Mouse (Mus musculus) neural tube, embryonic 14.5 days (tissue): Measurements from ENCODE around the gene Asb10. TPM values are rescaled to one million over a fixed set of nuclear protein-coding genes. Genes with fewer than 3 reads are reported as not detected.
A peak's percentile ranks its signal among the peaks of the same experiment; 100 is the strongest.

ENCODE experiments used
- ATAC-seq: fragments of 200-750 bp; cut with Nextera tagmentation; 2 replicates; pipeline ENCODE4 v1.8.0; 2017; ENCODE audit warnings: low read depth, mild to moderate bottlenecking, moderate TSS enrichment, moderate library complexity
- H3K27ac ChIP-seq: fragments of 300-500 bp; sonication (generic); 2 replicates; pipeline ENCODE4 v1.5.1; 2014; ENCODE audit warnings: low read depth, mild to moderate bottlenecking, control low read depth, low read length, moderate library complexity, mixed read lengths
- H3K27me3 ChIP-seq: fragments of 300-500 bp; sonication (generic); 2 replicates; pipeline ENCODE4 v1.6.1; 2014; ENCODE audit warnings: low read length; ENCODE audit not compliant: control insufficient read depth, insufficient read depth
- H3K36me3 ChIP-seq: fragments of 300-500 bp; sonication (generic); 2 replicates; pipeline ENCODE4 v1.6.1; 2014; ENCODE audit warnings: low read length, mixed read lengths; ENCODE audit not compliant: control insufficient read depth, insufficient read depth
- H3K4me1 ChIP-seq: fragments of 300-500 bp; sonication (generic); 2 replicates; pipeline ENCODE4 v1.6.1; 2014; ENCODE audit warnings: low read length; ENCODE audit not compliant: control insufficient read depth, insufficient read depth
- H3K4me2 ChIP-seq: fragments of 300-500 bp; sonication (generic); 2 replicates; pipeline ENCODE4 v1.6.1; 2014; ENCODE audit warnings: mild to moderate bottlenecking, low read depth, low read length, control low read depth
- H3K4me3 ChIP-seq: fragments of 300-500 bp; sonication (generic); 2 replicates; pipeline ENCODE4 v1.5.1; 2014; ENCODE audit warnings: low read depth, low read length, control low read depth, mixed read lengths
- H3K9ac ChIP-seq: fragments of 300-500 bp; sonication (generic); replicated peaks from 2 replicates; pipeline ENCODE4 v1.6.1; 2014; ENCODE audit warnings: low read depth, mild to moderate bottlenecking, control low read depth, low read length, mixed read lengths
- H3K9me3 ChIP-seq: fragments of 300-500 bp; sonication (generic); 2 replicates; pipeline ENCODE4 v1.6.1; 2016; ENCODE audit warnings: low read length; ENCODE audit not compliant: control insufficient read depth
- WGBS: fragments of 180-500 bp; shearing (Covaris S2); extraction: QIAGEN DNeasy Blood & Tissue Kit; methylation state at CpG from one replicate; pipeline ENCODE4 v1.1.7; 2014; 5-methylcytosine and 5-hydroxymethylcytosine counted together
- polyA plus RNA-seq: library from polyadenylated mRNA; unstranded; fragments of >200 nt; fragmentation: Nextera tagmentation; extraction: Ambion mirVana; gene quantifications from 2 replicates; pipeline ENCODE4 v1.2.1, GENCODE M21; 2014

Gene Asb10
- polyA plus RNA-seq, 1 experiment from 2014 or later, result 0.17 TPM

DNA sequence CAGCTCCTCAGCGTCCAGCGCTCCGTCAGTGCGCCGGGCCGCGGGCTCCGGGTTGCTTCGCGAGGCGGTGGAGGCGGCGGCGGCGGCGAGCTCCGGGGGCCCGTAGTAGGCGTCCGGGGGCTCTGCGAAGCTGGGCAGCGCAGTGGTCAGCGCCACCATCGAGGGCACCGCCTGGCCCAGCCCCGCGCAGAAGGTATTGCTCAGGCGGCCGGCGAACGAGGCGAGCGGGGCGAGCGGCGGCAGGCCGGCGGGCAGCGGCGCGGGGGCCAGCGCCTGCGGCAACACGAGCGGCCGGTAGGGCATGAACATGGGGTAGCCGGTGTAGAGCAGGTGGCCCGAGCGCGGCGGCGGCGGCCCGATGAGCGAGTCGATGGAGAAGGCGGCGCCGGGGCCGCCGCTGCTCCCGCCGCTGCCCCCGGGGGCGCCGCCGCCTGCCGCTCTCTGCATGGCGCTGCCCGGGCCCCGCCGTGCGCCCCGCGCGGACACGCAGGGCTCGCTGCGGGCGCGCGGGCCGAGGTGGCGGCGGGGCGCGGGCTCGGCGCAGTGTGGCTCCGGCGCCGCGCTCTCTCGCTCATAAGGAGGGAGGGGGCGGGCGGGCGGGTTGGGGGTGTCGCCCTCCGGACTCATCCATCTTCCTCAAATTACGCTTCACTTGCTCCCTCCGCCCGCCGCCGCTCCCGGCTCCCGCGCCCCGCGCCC, 14.4 kb downstream of the Asb10 start:
- H3K27me3 ChIP-seq, result peaks cover 20% of the 10 kb centered on the region
- peak overlapping the region; percentile 48 for H3K4me3 ChIP-seq
- WGBS, result under 1% methylated on average over 69 of the region's 109 CpGs
- peak overlapping the region; percentile 68 for H3K9ac ChIP-seq
- H3K4me1 ChIP-seq, result peaks cover 14% of the 10 kb centered on the region
- H3K36me3 ChIP-seq, result no peaks in the 10 kb centered on the region
- H3K9me3 ChIP-seq, result no peaks in the 10 kb centered on the region
- H3K4me2 ChIP-seq, result peak overlapping the region; percentile 80
- ATAC-seq, result peak; percentile 54
- peak overlapping the region; percentile 64; the same call in 1 of the 2 replicates for H3K27ac ChIP-seq

GRCm38 (mm10) chr5:24525360-24526189, 15.2 kb downstream of the Asb10 start:
- H3K36me3 ChIP-seq, result no peaks in the 10 kb centered on the region
- H3K27me3 ChIP-seq, result peaks cover 20% of the 10 kb centered on the region
- peak overlapping the region; percentile 48 for H3K4me3 ChIP-seq
- peak overlapping the region; percentile 64; the same call in 1 of the 2 replicates for H3K27ac ChIP-seq
- peak overlapping the region; percentile 80 for H3K4me2 ChIP-seq
- H3K4me1 ChIP-seq, result peaks cover 14% of the 10 kb centered on the region
- WGBS, result 4% methylated on average over 34 of the region's 34 CpGs
- H3K9me3 ChIP-seq, result no peaks in the 10 kb centered on the region
- H3K9ac ChIP-seq, result peak overlapping the region; percentile 68
- no peak for ATAC-seq

DNA sequence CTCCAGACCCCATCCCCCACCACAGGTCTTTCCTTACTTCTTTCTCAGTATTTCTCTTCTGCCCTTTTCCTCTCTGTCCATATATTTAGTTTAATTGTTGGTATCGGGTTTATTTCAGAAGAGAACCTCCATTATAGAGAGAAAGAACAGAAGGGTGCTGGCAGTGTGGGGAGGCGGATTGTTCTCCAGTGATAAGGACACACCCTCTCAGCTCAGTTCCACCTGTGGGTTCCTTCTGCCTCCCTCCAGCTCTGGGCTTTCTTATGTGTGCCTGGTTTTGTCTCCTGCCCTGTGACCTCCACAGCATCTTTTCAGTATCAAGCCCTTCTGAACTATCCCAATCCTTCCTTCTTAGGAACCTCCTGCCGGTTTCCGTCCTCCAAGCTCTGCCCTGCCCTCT, 16.3 kb downstream of the Asb10 start:
- H3K9me3 ChIP-seq, result no peaks in the 10 kb centered on the region
- peaks cover 20% of the 10 kb centered on the region for H3K27me3 ChIP-seq
- no peak for ATAC-seq
- H3K4me1 ChIP-seq, result peaks cover 14% of the 10 kb centered on the region
- 26% methylated on average over 4 of the region's 4 CpGs for WGBS
- no peak overlapping the region for H3K27ac ChIP-seq
- H3K4me3 ChIP-seq, result peak overlapping the region; percentile 48
- no peaks in the 10 kb centered on the region for H3K36me3 ChIP-seq
- no peak overlapping the region for H3K9ac ChIP-seq
- H3K4me2 ChIP-seq, result peak overlapping the region; percentile 80

DNA sequence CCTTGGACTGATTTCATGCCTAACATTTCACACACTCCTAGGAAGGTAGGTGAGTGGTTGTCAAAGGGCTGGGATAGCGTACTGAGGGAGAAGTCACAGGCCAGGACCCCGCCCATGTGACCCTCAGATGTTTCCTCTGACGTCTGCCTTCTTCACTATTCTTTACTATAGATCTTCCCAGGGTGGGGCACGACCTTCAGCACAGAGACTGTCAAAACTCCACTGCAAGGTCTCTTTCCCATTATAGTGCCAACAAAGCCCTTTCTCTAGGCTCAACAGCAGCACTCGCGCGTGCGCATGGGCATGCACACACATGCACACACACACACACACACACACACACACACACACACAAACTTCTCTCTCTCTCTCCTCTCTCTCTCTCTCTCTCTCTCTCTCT, 17.0 kb downstream of the Asb10 start:
- peaks cover 20% of the 10 kb centered on the region for H3K27me3 ChIP-seq
- H3K27ac ChIP-seq, result no peak overlapping the region
- ATAC-seq, result no peak
- H3K36me3 ChIP-seq, result no peaks in the 10 kb centered on the region
- H3K4me3 ChIP-seq, result peak overlapping the region; percentile 48; the same call in 1 of the 2 replicates
- H3K9ac ChIP-seq, result no peak overlapping the region
- WGBS, result 32% methylated on average over 8 of the region's 8 CpGs
- H3K4me2 ChIP-seq, result peak overlapping the region; percentile 31; the same call in 1 of the 2 replicates
- H3K4me1 ChIP-seq, result peaks cover 14% of the 10 kb centered on the region
- no peaks in the 10 kb centered on the region for H3K9me3 ChIP-seq

DNA sequence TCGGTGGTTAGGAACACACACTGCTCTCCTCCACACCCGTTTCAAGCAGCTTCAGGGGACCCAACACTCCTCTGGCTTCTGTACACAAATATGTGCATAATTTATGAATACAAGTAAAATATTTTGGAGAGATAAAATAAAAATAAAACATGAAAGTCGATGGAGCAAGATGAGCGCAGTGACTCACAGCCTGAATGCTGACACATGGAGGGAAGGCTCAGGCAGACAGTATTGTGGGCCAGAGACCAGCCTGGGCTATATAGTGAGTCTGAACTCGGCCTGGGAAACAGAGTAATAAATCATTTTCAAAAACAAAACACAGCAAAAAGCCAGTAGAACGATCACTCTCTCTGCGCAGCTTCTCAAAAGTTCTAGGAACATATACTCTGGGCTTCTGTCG, 19.4 kb downstream of the Asb10 start:
- WGBS, result 64% methylated on average over 8 of the region's 8 CpGs
- H3K4me3 ChIP-seq, result no peak overlapping the region
- peak overlapping the region; percentile 31; the same call in 1 of the 2 replicates for H3K4me2 ChIP-seq
- peaks cover 10% of the 10 kb centered on the region; the same call in 1 of the 2 replicates for H3K27me3 ChIP-seq
- no peak overlapping the region for H3K27ac ChIP-seq
- no peaks in the 10 kb centered on the region for H3K36me3 ChIP-seq
- peaks cover 5% of the 10 kb centered on the region; the same call in 1 of the 2 replicates for H3K4me1 ChIP-seq
- H3K9me3 ChIP-seq, result no peaks in the 10 kb centered on the region
- H3K9ac ChIP-seq, result no peak overlapping the region
- ATAC-seq, result no peak

DNA sequence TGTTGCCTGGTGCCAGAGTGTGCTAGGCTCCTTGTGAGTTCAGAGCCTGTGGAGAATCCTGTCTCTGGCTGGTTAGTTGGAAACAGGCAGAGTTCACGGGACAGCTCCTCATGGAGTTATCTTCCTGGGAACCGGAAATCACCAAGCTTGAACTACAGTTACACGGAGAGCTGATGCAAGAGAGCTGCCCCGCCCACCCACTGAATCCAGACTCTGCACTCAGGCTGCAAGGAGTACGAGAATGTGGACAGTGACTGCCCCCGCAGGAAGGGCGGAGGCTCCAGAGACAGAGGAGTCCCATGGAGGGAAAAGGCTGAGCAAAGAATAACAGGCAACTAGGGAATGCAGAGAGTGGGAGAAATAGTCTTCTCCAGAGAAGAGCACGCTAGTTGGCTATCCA, 28.5 kb downstream of the Asb10 start:
- Histone ChIP-seq H3K9ac (no peak overlapping the region), H3K36me3 (no peaks in the 10 kb centered on the region), H3K27me3 (no peaks in the 10 kb centered on the region), H3K27ac (no peak overlapping the region), H3K4me3 (no peak overlapping the region), H3K4me1 (no peaks in the 10 kb centered on the region), H3K9me3 (no peaks in the 10 kb centered on the region), H3K4me2 (no peak overlapping the region)
- 52% methylated on average over 8 of the region's 8 CpGs for WGBS
- ATAC-seq, result no peak

GRCm38 (mm10) chr5:24510635-24511034, 30.1 kb downstream of the Asb10 start:
- no peaks in the 10 kb centered on the region for H3K27me3 ChIP-seq
- H3K4me2 ChIP-seq, result no peak overlapping the region
- WGBS, result 50% methylated on average over 11 of the region's 11 CpGs
- no peak for ATAC-seq
- H3K9ac ChIP-seq, result no peak overlapping the region
- H3K4me3 ChIP-seq, result no peak overlapping the region
- H3K27ac ChIP-seq, result no peak overlapping the region
- H3K9me3 ChIP-seq, result no peaks in the 10 kb centered on the region
- no peaks in the 10 kb centered on the region for H3K36me3 ChIP-seq
- no peaks in the 10 kb centered on the region for H3K4me1 ChIP-seq

DNA sequence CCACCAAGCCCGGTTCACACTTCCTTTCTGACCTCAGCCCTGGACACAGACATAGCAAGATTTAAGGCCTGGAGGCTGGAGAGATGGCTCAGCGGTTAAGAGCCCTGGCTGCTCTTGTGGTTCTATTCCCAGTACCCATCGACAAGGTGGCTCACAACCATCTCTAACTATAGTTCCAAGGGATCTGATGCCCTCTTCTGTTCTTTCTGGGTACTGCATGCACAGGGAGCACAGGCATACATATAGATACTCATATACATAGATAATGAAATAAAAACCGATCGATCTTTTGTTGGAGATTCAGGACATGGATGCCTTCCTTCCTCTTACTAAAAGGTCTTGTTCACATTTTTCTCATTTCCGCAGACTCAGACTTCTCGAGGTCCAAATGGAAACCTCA, 32.4 kb downstream of the Asb10 start:
- 93% methylated on average over 7 of the region's 7 CpGs for WGBS
- H3K27me3 ChIP-seq, result no peaks in the 10 kb centered on the region
- no peak overlapping the region for H3K27ac ChIP-seq

DNA sequence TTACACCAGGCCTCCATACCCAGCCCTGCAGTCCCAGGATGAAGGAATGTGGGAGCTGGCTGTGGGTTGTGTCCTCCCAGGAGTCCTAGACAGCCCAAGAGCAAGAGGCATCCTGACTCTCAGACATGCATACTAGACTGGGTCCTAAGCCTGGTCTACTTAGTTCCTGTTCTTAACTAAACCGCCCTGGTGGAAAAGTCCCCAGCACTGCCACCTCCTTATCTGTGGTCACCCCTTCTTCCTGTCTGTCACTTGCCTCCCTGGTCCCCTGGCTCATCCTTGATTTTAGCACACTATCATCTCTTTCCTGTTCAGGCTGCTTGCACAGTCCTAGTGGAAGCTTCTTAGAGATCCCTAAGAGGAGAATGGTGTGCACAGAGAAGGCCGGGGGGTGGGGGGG, 35.3 kb downstream of the Asb10 start:
- Histone ChIP-seq H3K36me3 (peaks cover 12% of the 10 kb centered on the region), H3K4me3 (no peak overlapping the region), H3K4me1 (no peaks in the 10 kb centered on the region), H3K4me2 (no peak overlapping the region), H3K27ac (no peak overlapping the region), H3K27me3 (no peaks in the 10 kb centered on the region), H3K9me3 (no peaks in the 10 kb centered on the region), H3K9ac (no peak overlapping the region)
- WGBS, result 67% methylated on average over 2 of the region's 2 CpGs
- ATAC-seq, result no peak

More for the DNA sequence above, 32.4 kb downstream of the Asb10 start:
- no peak overlapping the region for H3K9ac ChIP-seq
- no peaks in the 10 kb centered on the region for H3K4me1 ChIP-seq
- ATAC-seq, result no peak
- no peaks in the 10 kb centered on the region for H3K36me3 ChIP-seq
- H3K4me2 ChIP-seq, result no peak overlapping the region
- no peaks in the 10 kb centered on the region for H3K9me3 ChIP-seq
- H3K4me3 ChIP-seq, result no peak overlapping the region
